Mouse (Mus musculus) brain, adult 2 months (tissue): Measurements from ENCODE around the gene Dpep3.

ENCODE experiments used
- DNase-seq: peaks from one replicate; pipeline ENCODE4 v3.0.0; 2011; ENCODE audit warnings: low read depth, low spot score

Dpep3 gene

GRCm38 (mm10) chr8:105975363-105975762 is 3.9 kb downstream of the Dpep3 start:
- no peak for DNase-seq

GRCm38 (mm10) chr8:105971019-105971720 is 8.1 kb downstream of the Dpep3 start:
- no peak for DNase-seq

GRCm38 (mm10) chr8:105969367-105969766 is 9.9 kb downstream of the Dpep3 start:
- no peak for DNase-seq

GRCm38 (mm10) chr8:105966692-105967311 is 12.4 kb downstream of the Dpep3 start:
- DNase-seq: no peak

- peak; percentile 28 for DNase-seq
These were observed 13.3 kb downstream of the Dpep3 start, which contains the start of gene Slc12a4 for GRCm38 (mm10) chr8:105965905-105966341. Gene Slc12a4, minus strand, starts transcription at chr8:105966097.

- DNase-seq: peak; percentile 13
These were observed 13.8 kb downstream of the Dpep3 start for GRCm38 (mm10) chr8:105965266-105965904.

GRCm38 (mm10) chr8:105964506-105965265 is 14.5 kb downstream of the Dpep3 start:
- no peak for DNase-seq

- DNase-seq: no peak
These were observed 17.7 kb downstream of the Dpep3 start for GRCm38 (mm10) chr8:105961536-105961935.

- DNase-seq: no peak
These were observed 18.1 kb downstream of the Dpep3 start for GRCm38 (mm10) chr8:105961101-105961500.

GRCm38 (mm10) chr8:105959350-105959749 is 19.9 kb downstream of the Dpep3 start:
- peak; percentile 76 for DNase-seq

GRCm38 (mm10) chr8:105957813-105958212 is 21.4 kb downstream of the Dpep3 start:
- no peak for DNase-seq

- DNase-seq: no peak
These were observed 22.7 kb downstream of the Dpep3 start for GRCm38 (mm10) chr8:105956556-105956955.

GRCm38 (mm10) chr8:105951057-105951659 is 28.1 kb downstream of the Dpep3 start:
- DNase-seq: peak; percentile 72

GRCm38 (mm10) chr8:105949350-105949749 is 29.9 kb downstream of the Dpep3 start:
- peak; percentile 70 for DNase-seq

GRCm38 (mm10) chr8:105943321-105943739 is 35.9 kb downstream of the Dpep3 start, which contains the start of gene Lcat:
Gene Lcat, minus strand, starts transcription at chr8:105943382.
- DNase-seq: peak; percentile 41

- no peak for DNase-seq
These were observed 36.7 kb downstream of the Dpep3 start for GRCm38 (mm10) chr8:105942542-105942941.

GRCm38 (mm10) chr8:105942026-105942425 is 37.2 kb downstream of the Dpep3 start:
- no peak for DNase-seq

GRCm38 (mm10) chr8:105938306-105938669 is 40.9 kb downstream of the Dpep3 start, which contains the start of gene Psmb10:
Gene Psmb10, minus strand, starts transcription at chr8:105938444.
- peak; percentile 64 for DNase-seq

GRCm38 (mm10) chr8:105937496-105938305 is 41.5 kb downstream of the Dpep3 start:
- DNase-seq: peak; percentile 66

GRCm38 (mm10) chr8:105936866-105937475 is 42.3 kb downstream of the Dpep3 start:
- peak; percentile 98 for DNase-seq
